Mouse (Mus musculus) ZHBTc4 (cell line): ENCODE data around the gene Gm21366.
"Not testable (repeated sequence)": the region's sequence is repeated elsewhere in the genome, so short reads cannot be mapped to it uniquely, and the experiment has no call there.

Experiments used
- DNase-seq: peaks from one replicate; pipeline ENCODE4 v3.0.0-alpha.2; 2011; ENCODE audit warnings: low read depth, low spot score

Gm21366 gene

DNA sequence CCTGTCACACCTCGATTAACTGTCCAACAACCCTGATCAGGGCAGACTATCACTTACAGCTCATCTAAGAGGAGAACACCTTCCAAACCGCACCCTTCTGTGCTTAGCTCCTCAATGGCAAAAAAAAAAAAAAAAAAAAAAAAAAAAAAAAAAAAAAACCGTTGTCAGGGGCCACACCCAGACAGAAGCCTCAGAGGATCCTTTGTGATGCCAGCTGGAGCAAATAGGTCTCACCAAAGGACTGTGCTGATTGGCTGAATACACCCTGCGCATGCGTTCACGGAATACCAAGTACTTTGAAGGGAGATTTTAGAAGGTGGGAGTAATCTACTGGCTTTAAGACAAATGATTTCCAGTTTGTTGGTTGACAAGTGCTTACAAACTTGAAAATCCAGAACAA, at the start of gene Gm21366:
Gm21366 (minus strand) TSS at position 101 of the 400 bp plus-strand sequence.
- DNase-seq, result not testable (repeated sequence)
